Mouse (Mus musculus) limb, embryonic 11.5 days (tissue): ENCODE results near the gene Tll2. TPM values are rescaled to one million over a fixed set of nuclear protein-coding genes. Genes with fewer than 3 reads are reported as not detected.

ENCODE experiments used
- ATAC-seq: fragments of 200-750 bp; cut with Nextera tagmentation; 2 replicates; pipeline ENCODE4 v1.8.0; 2017; ENCODE audit warnings: low read depth; ENCODE audit not compliant: insufficient number of reproducible peaks, low FRiP score, low TSS enrichment
- DNase-seq: peaks from one replicate; pipeline ENCODE4 v3.0.0-alpha.2; 2015; ENCODE audit warnings: low spot score
- H3K27ac ChIP-seq: fragments of 300-500 bp; sonication (generic); replicated peaks from 2 replicates; pipeline ENCODE4 v1.5.1; 2014; ENCODE audit warnings: low read depth, mild to moderate bottlenecking, low read length
- H3K27me3 ChIP-seq: fragments of 300-500 bp; sonication (generic); 2 replicates; pipeline ENCODE4 v1.6.1; 2014; ENCODE audit warnings: mild to moderate bottlenecking, low read length, mixed read lengths; ENCODE audit not compliant: control insufficient read depth, insufficient read depth
- H3K36me3 ChIP-seq: fragments of 300-500 bp; sonication (generic); 2 replicates; pipeline ENCODE4 v1.6.1; 2014; ENCODE audit warnings: mild to moderate bottlenecking, low read length, moderate library complexity, mixed read lengths; ENCODE audit not compliant: control insufficient read depth, insufficient read depth
- H3K4me1 ChIP-seq: fragments of 300-500 bp; sonication (generic); 2 replicates; pipeline ENCODE4 v1.6.1; 2014; ENCODE audit warnings: low read length, mixed read lengths; ENCODE audit not compliant: control insufficient read depth, insufficient read depth
- H3K4me2 ChIP-seq: fragments of 300-500 bp; sonication (generic); 2 replicates; pipeline ENCODE4 v1.6.1; 2014; ENCODE audit warnings: low read depth, mild to moderate bottlenecking, moderate library complexity; ENCODE audit not compliant: severe bottlenecking
- H3K4me3 ChIP-seq: fragments of 300-500 bp; sonication (generic); 2 replicates; pipeline ENCODE4 v1.5.1; 2014; ENCODE audit warnings: low read depth, low read length
- H3K9ac ChIP-seq: fragments of 300-500 bp; sonication (generic); 2 replicates; pipeline ENCODE4 v1.6.1; 2014; ENCODE audit warnings: mild to moderate bottlenecking, low read length
- H3K9me3 ChIP-seq: fragments of 300-500 bp; sonication (generic); 2 replicates; pipeline ENCODE4 v1.6.1; 2016; ENCODE audit warnings: low read length; ENCODE audit not compliant: control insufficient read depth
- WGBS: fragments of 180-500 bp; shearing (Covaris S2); extraction: QIAGEN DNeasy Blood & Tissue Kit; methylation state at CpG from one replicate; pipeline ENCODE4 v1.1.7; 2014; 5-methylcytosine and 5-hydroxymethylcytosine counted together
- polyA plus RNA-seq: library from polyadenylated mRNA; unstranded; fragments of >200 nt; fragmentation: Nextera tagmentation; extraction: Ambion mirVana; gene quantifications from 2 replicates; pipeline ENCODE4 v1.2.1, GENCODE M21; 2014

The Tll2 gene
- polyA plus RNA-seq = 0.07 TPM in 1 of 2 replicates, not detected in the other

DNA sequence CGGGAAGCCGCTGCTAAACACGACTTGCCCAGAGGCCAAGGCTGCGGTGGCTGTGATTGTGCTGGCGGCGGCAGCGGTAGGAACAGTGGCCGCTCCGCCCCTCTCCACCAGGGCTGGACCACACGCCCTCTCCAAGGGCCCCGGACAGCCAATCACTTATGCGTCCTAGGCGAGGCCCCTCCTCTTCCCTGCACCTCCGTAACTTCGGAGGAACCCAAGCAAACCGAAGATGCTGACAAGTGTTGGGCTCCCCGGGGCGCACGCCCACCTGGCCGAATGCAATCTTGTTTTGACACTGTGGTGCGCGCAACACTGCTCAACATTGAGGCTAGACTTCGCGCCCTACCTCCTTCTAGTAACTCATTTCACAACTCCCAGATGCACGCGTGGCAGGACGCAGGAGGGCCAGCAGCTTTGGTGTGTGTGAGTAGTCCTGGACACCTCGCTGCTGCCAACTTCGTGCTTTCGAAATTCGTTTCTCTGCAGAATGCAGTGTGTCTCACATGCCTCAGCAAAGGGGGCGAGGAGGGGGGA is at the start of gene Tll2:
Tll2 (minus strand) TSS at position 25 of the 534 bp plus-strand sequence.
- Histone ChIP-seq H3K9ac (peak within 1 kb of the TSS; percentile 9; the same call in 1 of the 2 replicates), H3K36me3 (peaks cover 3% of the 10 kb centered on the region; the same call in 1 of the 2 replicates), H3K4me2 (peak within 1 kb of the TSS; percentile 95), H3K27ac (no peak within 1 kb of the TSS), H3K4me1 (0 out of 2 replicates have a peak, but pooled peaks cover 9% of the 10 kb centered on the region), H3K4me3 (peak within 1 kb of the TSS; percentile 32), H3K27me3 (peaks cover 26% of the 10 kb centered on the region), H3K9me3 (no peaks in the 10 kb centered on the region)
- peak; percentile 95 for ATAC-seq
- under 1% methylated on average over 32 of the region's 32 CpGs for WGBS
- peak; percentile 80 for DNase-seq

- H3K27ac ChIP-seq = no peak overlapping the region
- no peaks in the 10 kb centered on the region for H3K4me1 ChIP-seq
- no peaks in the 10 kb centered on the region for H3K9me3 ChIP-seq
- no peak overlapping the region for H3K9ac ChIP-seq
- DNase-seq = no peak
- ATAC-seq = no peak
- no peak overlapping the region for H3K4me2 ChIP-seq
- 89% methylated on average over 5 of the region's 5 CpGs for WGBS
- no peaks in the 10 kb centered on the region for H3K27me3 ChIP-seq
- no peaks in the 10 kb centered on the region for H3K36me3 ChIP-seq
- no peak overlapping the region for H3K4me3 ChIP-seq
Observed at GRCm38 (mm10) chr19:41254584-41254983, 47.9 kb upstream of the Tll2 start.

GRCm38 (mm10) chr19:41248968-41249367 is 42.3 kb upstream of the Tll2 start:
- Histone ChIP-seq H3K27me3 (no peaks in the 10 kb centered on the region), H3K4me3 (no peak overlapping the region), H3K27ac (no peak overlapping the region), H3K36me3 (no peaks in the 10 kb centered on the region), H3K4me1 (no peaks in the 10 kb centered on the region), H3K4me2 (no peak overlapping the region), H3K9me3 (no peaks in the 10 kb centered on the region), H3K9ac (no peak overlapping the region)
- ATAC-seq (no peak), DNase-seq (no peak)
- 77% methylated on average over 4 of the region's 4 CpGs for WGBS

DNA sequence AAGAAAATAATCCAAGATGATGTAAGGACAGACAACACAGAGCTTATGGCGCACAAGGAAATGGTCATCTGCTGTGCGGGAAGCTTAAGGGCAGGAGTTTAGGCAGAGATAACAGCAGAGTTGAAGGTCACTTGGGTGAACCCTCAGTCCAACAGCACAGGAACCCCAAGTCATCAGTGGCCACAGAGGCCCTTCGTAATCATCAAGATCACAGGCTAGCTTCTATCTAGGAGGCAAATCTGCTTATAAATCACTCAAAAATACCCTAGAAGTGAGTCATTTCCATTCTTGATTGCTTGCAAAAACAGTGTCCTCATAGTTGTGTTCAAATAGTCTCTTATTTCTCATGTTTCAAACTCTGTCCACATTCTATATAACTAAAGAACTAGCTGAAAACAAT is 41.6 kb upstream of the Tll2 start:
- no peak overlapping the region for H3K4me2 ChIP-seq
- H3K9ac ChIP-seq = no peak overlapping the region
- DNase-seq (no peak), ATAC-seq (no peak)
- no peak overlapping the region for H3K4me3 ChIP-seq
- H3K27me3 ChIP-seq = no peaks in the 10 kb centered on the region
- H3K36me3 ChIP-seq = no peaks in the 10 kb centered on the region
- H3K4me1 ChIP-seq = no peaks in the 10 kb centered on the region
- WGBS = 93% methylated on average over 3 of the region's 3 CpGs
- H3K27ac ChIP-seq = no peak overlapping the region
- no peaks in the 10 kb centered on the region for H3K9me3 ChIP-seq

GRCm38 (mm10) chr19:41246271-41246670 is 39.6 kb upstream of the Tll2 start:
- Histone ChIP-seq H3K4me1 (no peaks in the 10 kb centered on the region), H3K36me3 (no peaks in the 10 kb centered on the region; the same call in 1 of the 2 replicates), H3K4me3 (no peak overlapping the region), H3K27ac (no peak overlapping the region), H3K9ac (no peak overlapping the region), H3K9me3 (no peaks in the 10 kb centered on the region), H3K4me2 (no peak overlapping the region), H3K27me3 (no peaks in the 10 kb centered on the region)
- WGBS = 82% methylated on average over 4 of the region's 4 CpGs
- no peak for DNase-seq
- ATAC-seq = no peak

- Histone ChIP-seq H3K9me3 (no peaks in the 10 kb centered on the region), H3K4me1 (no peaks in the 10 kb centered on the region), H3K27me3 (no peaks in the 10 kb centered on the region), H3K36me3 (peaks cover 2% of the 10 kb centered on the region; the same call in 1 of the 2 replicates), H3K4me2 (no peak overlapping the region), H3K4me3 (no peak overlapping the region), H3K27ac (no peak overlapping the region), H3K9ac (no peak overlapping the region)
- DNase-seq = peak; percentile 66
- no peak for ATAC-seq
- WGBS = 67% methylated on average over 6 of the region's 6 CpGs
Observed at GRCm38 (mm10) chr19:41244581-41244980, 37.9 kb upstream of the Tll2 start.

- no peaks in the 10 kb centered on the region for H3K9me3 ChIP-seq
- peaks cover 6% of the 10 kb centered on the region; the same call in 1 of the 2 replicates for H3K36me3 ChIP-seq
- H3K4me3 ChIP-seq = no peak overlapping the region
- DNase-seq = no peak
- H3K27ac ChIP-seq = no peak overlapping the region
- WGBS = 96% methylated on average over 5 of the region's 5 CpGs
- ATAC-seq = no peak
- no peaks in the 10 kb centered on the region for H3K4me1 ChIP-seq
- H3K9ac ChIP-seq = no peak overlapping the region
- H3K27me3 ChIP-seq = no peaks in the 10 kb centered on the region
- no peak overlapping the region for H3K4me2 ChIP-seq
Observed at GRCm38 (mm10) chr19:41241997-41242396, 35.4 kb upstream of the Tll2 start.

GRCm38 (mm10) chr19:41233698-41234097 is 27.1 kb upstream of the Tll2 start:
- 92% methylated on average over 4 of the region's 4 CpGs for WGBS

DNA sequence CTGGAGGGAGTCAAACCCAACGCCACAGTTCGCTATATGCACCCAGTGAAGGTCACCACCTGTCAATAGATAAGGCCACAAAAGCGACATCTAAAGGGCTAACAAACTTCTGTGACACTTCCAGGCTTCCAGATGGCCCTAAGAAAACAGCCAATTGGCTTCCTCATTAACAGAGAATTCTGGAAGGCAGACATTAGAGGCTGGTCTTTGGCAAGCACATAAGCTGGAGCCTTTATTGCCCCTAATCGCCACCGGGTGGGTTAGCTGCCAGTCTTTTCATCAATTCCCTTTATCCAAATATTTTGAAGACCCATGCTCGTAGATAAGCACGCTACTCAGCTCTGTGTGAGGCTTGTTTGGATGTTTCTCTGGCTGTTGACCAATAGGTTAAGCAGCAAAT is 1.7 kb upstream of the Tll2 start:
- no peak overlapping the region for H3K4me2 ChIP-seq
- no peak for ATAC-seq
- 0 out of 2 replicates have a peak, but pooled peaks cover 9% of the 10 kb centered on the region for H3K4me1 ChIP-seq
- no peak for DNase-seq
- peaks cover 26% of the 10 kb centered on the region for H3K27me3 ChIP-seq
- no peak overlapping the region for H3K4me3 ChIP-seq
- no peaks in the 10 kb centered on the region for H3K9me3 ChIP-seq
- H3K9ac ChIP-seq = no peak overlapping the region
- 11% methylated on average over 7 of the region's 7 CpGs for WGBS
- H3K27ac ChIP-seq = no peak overlapping the region
- peaks cover 3% of the 10 kb centered on the region; the same call in 1 of the 2 replicates for H3K36me3 ChIP-seq

More at GRCm38 (mm10) chr19:41233698-41234097, 27.1 kb upstream of the Tll2 start:
- Histone ChIP-seq H3K36me3 (peaks cover 12% of the 10 kb centered on the region; the same call in 1 of the 2 replicates), H3K4me3 (no peak overlapping the region), H3K4me2 (no peak overlapping the region), H3K4me1 (no peaks in the 10 kb centered on the region), H3K27me3 (no peaks in the 10 kb centered on the region), H3K9ac (no peak overlapping the region), H3K27ac (no peak overlapping the region), H3K9me3 (no peaks in the 10 kb centered on the region)
- ATAC-seq (no peak), DNase-seq (no peak)
